Mouse (Mus musculus) hindbrain, embryonic 14.5 days (tissue): ENCODE results near the gene Myod1. TPM values are rescaled to one million over a fixed set of nuclear protein-coding genes. Genes with fewer than 3 reads are reported as not detected.

Source experiments
- ATAC-seq: fragments of 200-750 bp; cut with Nextera tagmentation; 2 replicates; pipeline ENCODE4 v1.8.0; 2017; ENCODE audit warnings: moderate number of reproducible peaks, mild to moderate bottlenecking, moderate TSS enrichment, moderate library complexity; ENCODE audit not compliant: low FRiP score
- DNase-seq: peaks from one replicate; pipeline ENCODE4 v3.0.0-alpha.2; 2015; ENCODE audit warnings: low spot score
- H3K27ac ChIP-seq: fragments of 300-500 bp; sonication (generic); 2 replicates; pipeline ENCODE4 v1.5.1; 2014; ENCODE audit warnings: mild to moderate bottlenecking, moderate library complexity
- H3K27me3 ChIP-seq: fragments of 300-500 bp; sonication (generic); 2 replicates; pipeline ENCODE4 v1.6.1; 2014; ENCODE audit warnings: mild to moderate bottlenecking, low read length, mixed read lengths; ENCODE audit not compliant: control insufficient read depth, insufficient read depth
- H3K36me3 ChIP-seq: fragments of 300-500 bp; sonication (generic); replicated peaks from 2 replicates; pipeline ENCODE4 v1.6.1; 2014; ENCODE audit not compliant: control insufficient read depth, insufficient read depth
- H3K4me1 ChIP-seq: fragments of 300-500 bp; sonication (generic); replicated peaks from 2 replicates; pipeline ENCODE4 v1.6.1; 2014; ENCODE audit warnings: antibody characterized with exemption, low read length, mixed read lengths; ENCODE audit not compliant: control insufficient read depth, insufficient read depth
- H3K4me2 ChIP-seq: fragments of 300-500 bp; sonication (generic); replicated peaks from 2 replicates; pipeline ENCODE4 v1.6.1; 2014; ENCODE audit warnings: mild to moderate bottlenecking, moderate library complexity
- H3K4me3 ChIP-seq: fragments of 300-500 bp; sonication (generic); replicated peaks from 2 replicates; pipeline ENCODE4 v1.5.1; 2014; ENCODE audit warnings: mild to moderate bottlenecking, low read length
- H3K9ac ChIP-seq: fragments of 300-500 bp; sonication (generic); 2 replicates; pipeline ENCODE4 v1.6.1; 2014
- H3K9me3 ChIP-seq: fragments of 300-500 bp; sonication (generic); 2 replicates; pipeline ENCODE4 v1.6.1; 2016; ENCODE audit warnings: low read length; ENCODE audit not compliant: control insufficient read depth
- WGBS: fragments of 180-500 bp; shearing (Covaris S2); extraction: QIAGEN DNeasy Blood & Tissue Kit; methylation state at CpG from one replicate; pipeline ENCODE4 v1.1.7; 2014; 5-methylcytosine and 5-hydroxymethylcytosine counted together
- polyA plus RNA-seq: library from polyadenylated mRNA; unstranded; fragments of >200 nt; fragmentation: Nextera tagmentation; extraction: Ambion mirVana; gene quantifications from 2 replicates; pipeline ENCODE4 v1.2.1, GENCODE M21; 2014

Gene Myod1
- 0.10 and 0.11 TPM in 2 replicates for polyA plus RNA-seq

- Histone ChIP-seq H3K9ac (peak within 1 kb of the TSS; percentile 34; the same call in 1 of the 2 replicates), H3K9me3 (no peaks in the 10 kb centered on the region), H3K4me3 (peak within 1 kb of the TSS; percentile 28), H3K27ac (no peak within 1 kb of the TSS), H3K4me2 (peak within 1 kb of the TSS; percentile 47), H3K36me3 (no peaks in the 10 kb centered on the region), H3K27me3 (peaks cover 65% of the 10 kb centered on the region), H3K4me1 (peaks cover 4% of the 10 kb centered on the region; the same call in 1 of the 2 replicates)
- WGBS: 3% methylated on average over 44 of the region's 44 CpGs
- no peak for DNase-seq
- ATAC-seq: no peak
Observed at GRCm38 (mm10) chr7:46376172-46377007, at the start of gene Myod1. Myod1 (plus strand) TSS chr7:46376474.

GRCm38 (mm10) chr7:46327896-46328295 lies 48.4 kb upstream of the Myod1 start:
- Histone ChIP-seq H3K27ac (no peak overlapping the region), H3K4me3 (no peak overlapping the region), H3K4me1 (no peaks in the 10 kb centered on the region), H3K27me3 (no peaks in the 10 kb centered on the region), H3K4me2 (no peak overlapping the region), H3K9me3 (no peaks in the 10 kb centered on the region), H3K9ac (no peak overlapping the region), H3K36me3 (no peaks in the 10 kb centered on the region)
- no peak for ATAC-seq
- WGBS: 66% methylated on average over 4 of the region's 4 CpGs
- DNase-seq: no peak

GRCm38 (mm10) chr7:46337397-46337796 lies 38.9 kb upstream of the Myod1 start:
- H3K36me3 ChIP-seq: no peaks in the 10 kb centered on the region
- no peak overlapping the region for H3K27ac ChIP-seq
- H3K9me3 ChIP-seq: no peaks in the 10 kb centered on the region
- no peak overlapping the region for H3K4me3 ChIP-seq
- no peaks in the 10 kb centered on the region for H3K27me3 ChIP-seq
- no peak overlapping the region for H3K4me2 ChIP-seq
- ATAC-seq (no peak), DNase-seq (no peak)
- H3K9ac ChIP-seq: no peak overlapping the region
- 88% methylated on average over 9 of the region's 9 CpGs for WGBS
- H3K4me1 ChIP-seq: no peaks in the 10 kb centered on the region

- WGBS: 47% methylated on average over 3 of the region's 3 CpGs
- Histone ChIP-seq H3K27ac (no peak overlapping the region), H3K36me3 (no peaks in the 10 kb centered on the region), H3K4me1 (no peaks in the 10 kb centered on the region), H3K9me3 (no peaks in the 10 kb centered on the region), H3K27me3 (no peaks in the 10 kb centered on the region), H3K9ac (no peak overlapping the region), H3K4me3 (no peak overlapping the region), H3K4me2 (no peak overlapping the region)
- ATAC-seq (no peak), DNase-seq (no peak)
Observed at GRCm38 (mm10) chr7:46339818-46340217, 36.5 kb upstream of the Myod1 start.

GRCm38 (mm10) chr7:46340295-46340694 lies 36.0 kb upstream of the Myod1 start:
- no peak for DNase-seq
- Histone ChIP-seq H3K4me1 (no peaks in the 10 kb centered on the region), H3K27ac (no peak overlapping the region), H3K4me2 (no peak overlapping the region), H3K4me3 (no peak overlapping the region), H3K9me3 (no peaks in the 10 kb centered on the region), H3K36me3 (no peaks in the 10 kb centered on the region), H3K9ac (no peak overlapping the region), H3K27me3 (no peaks in the 10 kb centered on the region)
- ATAC-seq: no peak
- 82% methylated on average over 5 of the region's 5 CpGs for WGBS

- Histone ChIP-seq H3K4me1 (no peaks in the 10 kb centered on the region), H3K36me3 (no peaks in the 10 kb centered on the region), H3K9me3 (no peaks in the 10 kb centered on the region), H3K4me2 (no peak overlapping the region), H3K27ac (no peak overlapping the region), H3K4me3 (no peak overlapping the region), H3K9ac (no peak overlapping the region), H3K27me3 (no peaks in the 10 kb centered on the region)
- ATAC-seq (no peak), DNase-seq (no peak)
- WGBS: 86% methylated on average over 9 of the region's 9 CpGs
Observed at GRCm38 (mm10) chr7:46341471-46341870, 34.8 kb upstream of the Myod1 start.

- H3K9me3 ChIP-seq: no peaks in the 10 kb centered on the region
- WGBS: 80% methylated on average over 4 of the region's 4 CpGs
- no peak overlapping the region for H3K4me3 ChIP-seq
- H3K27ac ChIP-seq: no peak overlapping the region
- DNase-seq: no peak
- H3K27me3 ChIP-seq: peaks cover 27% of the 10 kb centered on the region
- no peaks in the 10 kb centered on the region for H3K4me1 ChIP-seq
- no peak overlapping the region for H3K9ac ChIP-seq
- H3K4me2 ChIP-seq: no peak overlapping the region
- H3K36me3 ChIP-seq: no peaks in the 10 kb centered on the region
- ATAC-seq: no peak
Observed at GRCm38 (mm10) chr7:46347692-46348091, 28.6 kb upstream of the Myod1 start.

GRCm38 (mm10) chr7:46348813-46349212 lies 27.5 kb upstream of the Myod1 start:
- H3K4me1 ChIP-seq: no peaks in the 10 kb centered on the region
- WGBS: under 1% methylated on average over 31 of the region's 36 CpGs
- H3K27me3 ChIP-seq: peaks cover 27% of the 10 kb centered on the region
- ATAC-seq (no peak), DNase-seq (peak; percentile 29)
- H3K36me3 ChIP-seq: no peaks in the 10 kb centered on the region
- H3K4me3 ChIP-seq: peak overlapping the region; percentile 22
- peak overlapping the region; percentile 37; the same call in 1 of the 2 replicates for H3K9ac ChIP-seq
- H3K9me3 ChIP-seq: no peaks in the 10 kb centered on the region
- no peak overlapping the region for H3K27ac ChIP-seq
- H3K4me2 ChIP-seq: peak overlapping the region; percentile 52

GRCm38 (mm10) chr7:46350119-46350702 lies 26.1 kb upstream of the Myod1 start:
- Histone ChIP-seq H3K9ac (no peak overlapping the region), H3K4me2 (no peak overlapping the region), H3K27ac (no peak overlapping the region), H3K36me3 (no peaks in the 10 kb centered on the region), H3K9me3 (no peaks in the 10 kb centered on the region), H3K27me3 (peaks cover 27% of the 10 kb centered on the region), H3K4me3 (no peak overlapping the region), H3K4me1 (no peaks in the 10 kb centered on the region)
- whole genome bisulfite sequencing: 56% methylated on average over 9 of the region's 9 CpGs
- DNase-seq: no peak
- ATAC-seq: no peak
